Mouse (Mus musculus) hindbrain, embryonic 11.5 days (tissue): Measurements from ENCODE around the gene Dnaaf5. TPM values are rescaled to one million over a fixed set of nuclear protein-coding genes. Genes with fewer than 3 reads are reported as not detected.

Experiments
- ATAC-seq: fragments of 200-750 bp; cut with Nextera tagmentation; 2 replicates; pipeline ENCODE4 v1.8.0; 2017; ENCODE audit warnings: mild to moderate bottlenecking, moderate TSS enrichment, moderate library complexity; ENCODE audit not compliant: low FRiP score
- DNase-seq: peaks from one replicate; pipeline ENCODE4 v3.0.0-alpha.2; 2015; ENCODE audit warnings: low spot score
- H3K27ac ChIP-seq: fragments of 300-500 bp; sonication (generic); 2 replicates; pipeline ENCODE4 v1.5.1; 2014; ENCODE audit warnings: mild to moderate bottlenecking, low read depth, low read length
- H3K27me3 ChIP-seq: fragments of 300-500 bp; sonication (generic); 2 replicates; pipeline ENCODE4 v1.6.1; 2014; ENCODE audit warnings: mild to moderate bottlenecking, low read length, moderate library complexity, mixed read lengths; ENCODE audit not compliant: control insufficient read depth, insufficient read depth
- H3K36me3 ChIP-seq: fragments of 300-500 bp; sonication (generic); 2 replicates; pipeline ENCODE4 v1.6.1; 2014; ENCODE audit warnings: mild to moderate bottlenecking, low read length, moderate library complexity, mixed read lengths; ENCODE audit not compliant: control insufficient read depth, insufficient read depth
- H3K4me1 ChIP-seq: fragments of 300-500 bp; sonication (generic); replicated peaks from 2 replicates; pipeline ENCODE4 v1.6.1; 2014; ENCODE audit warnings: low read length, mixed read lengths; ENCODE audit not compliant: control insufficient read depth, insufficient read depth
- H3K4me2 ChIP-seq: fragments of 300-500 bp; sonication (generic); replicated peaks from 2 replicates; pipeline ENCODE4 v1.6.1; 2014; ENCODE audit warnings: mild to moderate bottlenecking, low read depth, low read length
- H3K4me3 ChIP-seq: fragments of 300-500 bp; sonication (generic); 2 replicates; pipeline ENCODE4 v1.5.1; 2014; ENCODE audit warnings: low read depth, low read length
- H3K9ac ChIP-seq: fragments of 300-500 bp; sonication (generic); 2 replicates; pipeline ENCODE4 v1.6.1; 2014; ENCODE audit warnings: low read depth, low read length
- H3K9me3 ChIP-seq: fragments of 300-500 bp; sonication (generic); 2 replicates; pipeline ENCODE4 v1.6.1; 2016; ENCODE audit warnings: low read length; ENCODE audit not compliant: control insufficient read depth
- WGBS: fragments of 180-500 bp; shearing (Covaris S2); extraction: QIAGEN DNeasy Blood & Tissue Kit; methylation state at CpG from one replicate; pipeline ENCODE4 v1.1.7; 2014; 5-methylcytosine and 5-hydroxymethylcytosine counted together
- polyA plus RNA-seq: library from polyadenylated mRNA; unstranded; fragments of >200 nt; fragmentation: Nextera tagmentation; extraction: Ambion mirVana; gene quantifications from 2 replicates; pipeline ENCODE4 v1.2.1, GENCODE M21; 2014

Gene Dnaaf5
- polyA plus RNA-seq, 1 experiment from 2014 or later: 5.3 TPM

- Histone ChIP-seq H3K36me3 (no peaks in the 10 kb centered on the region), H3K4me3 (no peak overlapping the region), H3K9me3 (no peaks in the 10 kb centered on the region), H3K4me2 (no peak overlapping the region), H3K9ac (no peak overlapping the region), H3K27me3 (no peaks in the 10 kb centered on the region), H3K4me1 (no peaks in the 10 kb centered on the region), H3K27ac (no peak overlapping the region)
- 90% methylated on average over 4 of the region's 4 CpGs for WGBS
- DNase-seq (no peak), ATAC-seq (no peak)
Measured at GRCm38 (mm10) chr5:139220610-139221009, 70.6 kb downstream of the Dnaaf5 start.

GRCm38 (mm10) chr5:139223331-139223730 lies 73.3 kb downstream of the Dnaaf5 start:
- no peaks in the 10 kb centered on the region for H3K9me3 ChIP-seq
- no peaks in the 10 kb centered on the region for H3K27me3 ChIP-seq
- ATAC-seq (no peak), DNase-seq (no peak)
- H3K27ac ChIP-seq: no peak overlapping the region
- no peak overlapping the region for H3K4me2 ChIP-seq
- H3K4me1 ChIP-seq: no peaks in the 10 kb centered on the region
- no peak overlapping the region for H3K9ac ChIP-seq
- 97% methylated on average over 10 of the region's 10 CpGs for WGBS
- H3K36me3 ChIP-seq: peaks cover 10% of the 10 kb centered on the region
- no peak overlapping the region for H3K4me3 ChIP-seq

GRCm38 (mm10) chr5:139227236-139227635 lies 77.2 kb downstream of the Dnaaf5 start:
- no peak overlapping the region for H3K27ac ChIP-seq
- ATAC-seq: no peak
- H3K9me3 ChIP-seq: no peaks in the 10 kb centered on the region
- no peaks in the 10 kb centered on the region for H3K4me1 ChIP-seq
- H3K4me3 ChIP-seq: no peak overlapping the region
- H3K4me2 ChIP-seq: no peak overlapping the region
- H3K9ac ChIP-seq: no peak overlapping the region
- H3K27me3 ChIP-seq: no peaks in the 10 kb centered on the region
- H3K36me3 ChIP-seq: peaks cover 17% of the 10 kb centered on the region
- WGBS: 95% methylated on average over 4 of the region's 4 CpGs
- no peak for DNase-seq

GRCm38 (mm10) chr5:139227645-139228044 lies 77.6 kb downstream of the Dnaaf5 start:
- H3K4me1 ChIP-seq: no peaks in the 10 kb centered on the region
- 95% methylated on average over 2 of the region's 2 CpGs for WGBS
- no peaks in the 10 kb centered on the region for H3K27me3 ChIP-seq
- H3K4me2 ChIP-seq: no peak overlapping the region
- ATAC-seq: no peak
- no peak for DNase-seq
- H3K4me3 ChIP-seq: no peak overlapping the region
- no peaks in the 10 kb centered on the region for H3K9me3 ChIP-seq
- H3K36me3 ChIP-seq: peaks cover 17% of the 10 kb centered on the region
- H3K9ac ChIP-seq: no peak overlapping the region
- no peak overlapping the region for H3K27ac ChIP-seq

GRCm38 (mm10) chr5:139228318-139228717 lies 78.3 kb downstream of the Dnaaf5 start:
- 100% methylated on average over 3 of the region's 3 CpGs for WGBS

GRCm38 (mm10) chr5:139229716-139230115 lies 79.7 kb downstream of the Dnaaf5 start:
- Histone ChIP-seq H3K36me3 (peaks cover 26% of the 10 kb centered on the region), H3K27ac (no peak overlapping the region), H3K4me3 (no peak overlapping the region), H3K27me3 (no peaks in the 10 kb centered on the region), H3K4me1 (no peaks in the 10 kb centered on the region), H3K4me2 (no peak overlapping the region), H3K9me3 (no peaks in the 10 kb centered on the region), H3K9ac (no peak overlapping the region)
- 96% methylated on average over 3 of the region's 3 CpGs for WGBS
- DNase-seq: no peak
- no peak for ATAC-seq

More at GRCm38 (mm10) chr5:139228318-139228717, 78.3 kb downstream of the Dnaaf5 start:
- Histone ChIP-seq H3K4me3 (no peak overlapping the region), H3K27ac (no peak overlapping the region), H3K4me2 (no peak overlapping the region), H3K9ac (no peak overlapping the region), H3K36me3 (peaks cover 19% of the 10 kb centered on the region), H3K27me3 (no peaks in the 10 kb centered on the region), H3K4me1 (no peaks in the 10 kb centered on the region), H3K9me3 (no peaks in the 10 kb centered on the region)
- DNase-seq (no peak), ATAC-seq (no peak)

- DNase-seq: no peak
- Histone ChIP-seq H3K9ac (no peak overlapping the region), H3K9me3 (no peaks in the 10 kb centered on the region), H3K4me3 (no peak overlapping the region), H3K36me3 (peaks cover 24% of the 10 kb centered on the region), H3K4me2 (no peak overlapping the region), H3K27me3 (no peaks in the 10 kb centered on the region), H3K27ac (no peak overlapping the region), H3K4me1 (no peaks in the 10 kb centered on the region)
- 89% methylated on average over 3 of the region's 3 CpGs for WGBS
- ATAC-seq: no peak
Measured at GRCm38 (mm10) chr5:139232083-139232482, 82.1 kb downstream of the Dnaaf5 start.

- 93% methylated on average over 4 of the region's 4 CpGs for WGBS
- Histone ChIP-seq H3K4me2 (no peak overlapping the region), H3K36me3 (peaks cover 23% of the 10 kb centered on the region; the same call in 1 of the 2 replicates), H3K27me3 (no peaks in the 10 kb centered on the region), H3K9me3 (no peaks in the 10 kb centered on the region), H3K4me1 (no peaks in the 10 kb centered on the region), H3K27ac (no peak overlapping the region), H3K4me3 (no peak overlapping the region), H3K9ac (no peak overlapping the region)
- ATAC-seq: no peak
- no peak for DNase-seq
Measured at GRCm38 (mm10) chr5:139234423-139234822, 84.4 kb downstream of the Dnaaf5 start.
